In the genomic region with DNA sequence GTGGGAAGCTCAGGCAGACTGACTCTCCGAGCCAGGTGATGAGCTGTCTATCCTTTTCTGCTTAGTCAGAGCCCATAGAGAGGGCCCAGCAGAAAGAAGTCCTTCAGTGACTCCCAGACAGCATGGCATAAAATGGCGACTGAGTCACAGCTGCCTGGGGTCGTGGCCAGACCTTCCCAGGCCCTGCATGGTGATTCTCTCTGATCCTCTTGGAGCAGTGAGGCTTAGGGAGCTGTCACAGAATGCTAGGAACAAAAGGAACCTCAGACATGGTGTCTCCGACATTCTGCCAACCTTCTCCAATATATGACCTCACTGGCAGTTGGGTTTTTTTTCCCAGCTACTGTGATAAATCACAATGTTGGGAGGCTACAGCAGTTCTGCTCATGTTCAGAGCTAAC, we compare ENCODE assay signal across 13 mouse cellular contexts. TPM values are rescaled to one million over a fixed set of nuclear protein-coding genes. Genes with fewer than 3 reads are reported as not detected.
A peak's percentile ranks its signal among the peaks of the same experiment; 100 is the strongest.
DNase-seq lines count a peak whose midpoint lies in the region; ATAC-seq and TF ChIP-seq lines count a peak whose summit lies in the region.
"Had no signal": no experiment of that assay in that cellular context is flagged by ENCODE, and none has a peak within 500 bp of the region (broad histone marks: within the 10 kb centered on the region; RNA-seq: fewer than 3 reads in every experiment).

No protein-coding gene starts in this region.

- WGBS in heart, adult 2 months: 74% methylated on average over 4 of the region's 4 CpGs
- 60% methylated on average over 4 of the region's 4 CpGs for whole genome bisulfite sequencing in kidney, postnatal 0 days

- no peaks in the 10 kb centered on the region for H3K27me3 ChIP-seq in heart, adult 2 months (ENCODE audit: control insufficient read depth, insufficient read depth, low read length)
- H3K27me3 ChIP-seq in kidney, postnatal 0 days (ENCODE audit: insufficient read depth, low read length): no peaks in the 10 kb centered on the region
- H3K27me3 ChIP-seq in myocyte (ENCODE audit: control insufficient read depth, insufficient read depth, insufficient read length): no peaks in the 10 kb centered on the region
- H3K27me3 ChIP-seq: CH12.LX; limb, embryonic 12.5 days; lung, embryonic 15.5 days had no signal

- peaks cover 12% of the 10 kb centered on the region for H3K4me1 ChIP-seq in heart, adult 2 months (ENCODE audit: control insufficient read depth, insufficient read depth, low read length)
- H3K4me1 ChIP-seq in kidney, postnatal 0 days (replicated peaks; ENCODE audit: insufficient read depth, low read length): peaks cover 7% of the 10 kb centered on the region; the same call in 1 of the 2 replicates
- peaks cover 13% of the 10 kb centered on the region for H3K4me1 ChIP-seq in brown adipose tissue, adult 24 weeks (ENCODE audit: control insufficient read depth, insufficient read depth, insufficient read length, low read length)

- intact Hi-C loops in heart, adult 2 months (cut with DNase I): loop anchor here (5.0 kb wide), 1 partner anchor 260 kb away; the partner anchor contains the start of gene Lekr1
- intact Hi-C loops in left cerebral cortex, postnatal 36 days (cut with DNase I): loop anchor here (5.0 kb wide), 2 partner anchors 55 to 400 kb away; partner anchors contain the start of gene Tiparp

- TF ChIP-seq CTCF in heart, adult 2 months (IDR thresholded peaks at IDR 0.05): no peak
- TF ChIP-seq CTCF in kidney, postnatal 0 days (IDR thresholded peaks at IDR 0.05; ENCODE audit: low read depth): no peak

- no peaks in the 10 kb centered on the region for H3K79me2 ChIP-seq in heart, adult 2 months (replicated peaks; ENCODE audit: control insufficient read depth, insufficient read depth, low read length)
- no peaks in the 10 kb centered on the region for H3K79me2 ChIP-seq in myocyte (ENCODE audit: control insufficient read depth, insufficient read depth)

- no peak for TF ChIP-seq EP300 in heart, adult 2 months (IDR thresholded peaks at IDR 0.05; ENCODE audit: insufficient read depth, low read depth, low read length)

- H3K4me3 ChIP-seq in heart, adult 2 months: no peak overlapping the region
- no peak overlapping the region for H3K4me3 ChIP-seq in kidney, postnatal 0 days (replicated peaks; ENCODE audit: low read depth, low read length)
- peak overlapping the region; percentile 38 for H3K4me3 ChIP-seq in brown adipose tissue, adult 24 weeks (ENCODE audit: insufficient read depth, low read depth, low read length)
- peak overlapping the region; percentile 18 for H3K4me3 ChIP-seq in myocyte
- H3K4me3 ChIP-seq: limb, embryonic 12.5 days; lung, embryonic 15.5 days had no signal

- no peak for ATAC-seq in kidney, postnatal 0 days (replicated peaks; ENCODE audit: low FRiP score, low read depth)
- ATAC-seq: intestine, postnatal 0 days; midbrain, embryonic 16.5 days had no signal

- no peaks in the 10 kb centered on the region for H3K9me3 ChIP-seq in kidney, postnatal 0 days (replicated peaks; ENCODE audit: low read length)
- H3K9me3 ChIP-seq: limb, embryonic 12.5 days; lung, embryonic 15.5 days had no signal

- H3K9ac ChIP-seq in heart, adult 2 months (ENCODE audit: low read depth, low read length): no peak overlapping the region
- no peak overlapping the region; the same call in 1 of the 2 replicates for H3K9ac ChIP-seq in kidney, postnatal 0 days (ENCODE audit: low read depth, low read length)
- H3K9ac ChIP-seq: limb, embryonic 12.5 days; lung, embryonic 15.5 days had no signal

- peak overlapping the region; percentile 47 for H3K27ac ChIP-seq in heart, adult 2 months
- H3K27ac ChIP-seq in kidney, postnatal 0 days: peak overlapping the region; percentile 47; the same call in 1 of the 2 replicates
- H3K27ac ChIP-seq in brown adipose tissue, adult 24 weeks (replicated peaks; ENCODE audit: low read depth, low read length): peak overlapping the region; percentile 67
- H3K27ac ChIP-seq: limb, embryonic 12.5 days; lung, embryonic 15.5 days had no signal

- H3K36me3 ChIP-seq in heart, adult 2 months (ENCODE audit: control insufficient read depth, insufficient read depth, low read length): no peaks in the 10 kb centered on the region
- H3K36me3 ChIP-seq in kidney, postnatal 0 days (ENCODE audit: insufficient read depth, low read length): no peaks in the 10 kb centered on the region
- no peaks in the 10 kb centered on the region for H3K36me3 ChIP-seq in myocyte (ENCODE audit: control insufficient read depth, insufficient read depth)
- H3K36me3 ChIP-seq: limb, embryonic 12.5 days; lung, embryonic 15.5 days had no signal

- no peak for TF ChIP-seq POLR2A in heart, adult 2 months (IDR thresholded peaks at IDR 0.05; ENCODE audit: insufficient read depth, low read depth, low read length)
- TF ChIP-seq POLR2A in myocyte (IDR thresholded peaks at IDR 0.05; ENCODE audit: insufficient read length, low read depth): no peak

- no peak for DNase-seq in heart, adult 2 months
- no peak for DNase-seq in heart, adult 9 months (ENCODE audit: low spot score in 2 of 2)
- DNase-seq in kidney, postnatal 0 days (ENCODE audit: low spot score): no peak
- no peak for DNase-seq in kidney, postnatal 10 days
- no peak for DNase-seq in left cerebral cortex, postnatal 36 days (ENCODE audit: low spot score in 2 of 2)
- DNase-seq: thymus, postnatal 14 days had no signal

- H3K4me2 ChIP-seq in kidney, postnatal 0 days (ENCODE audit: low read length): 0 out of 2 replicates have a peak overlapping the region, but pooled peaks have one; percentile 1
- H3K4me2 ChIP-seq in myocyte (ENCODE audit: low read depth): peak overlapping the region; percentile 73
- H3K4me2 ChIP-seq: limb, embryonic 12.5 days; lung, embryonic 15.5 days had no signal

- H3ac ChIP-seq in myocyte (ENCODE audit: control insufficient read depth, insufficient read length): no peak overlapping the region

TF ChIP-seq in myocyte, 11 proteins besides CTCF, POLR2A, EP300 and RAD21:
- TF ChIP-seq REST (IDR thresholded peaks at IDR 0.05; ENCODE audit: insufficient read depth, insufficient read length): no peak
- no peak for TF ChIP-seq USF1 (IDR thresholded peaks at IDR 0.05; ENCODE audit: low read depth)
- TF ChIP-seq TCF3 (IDR thresholded peaks at IDR 0.05; ENCODE audit: insufficient read length, low read depth): no peak
- no peak for TF ChIP-seq SRF (IDR thresholded peaks at IDR 0.05; ENCODE audit: control insufficient read depth, insufficient read length, low read depth)
- no peak for TF ChIP-seq MAX (IDR thresholded peaks at IDR 0.05; ENCODE audit: low read depth)
- no peak for TF ChIP-seq TCF12 (IDR thresholded peaks at IDR 0.05; ENCODE audit: insufficient read depth, poor library complexity, severe bottlenecking)
- no peak for TF ChIP-seq POLR2AphosphoS2 (IDR thresholded peaks at IDR 0.05; ENCODE audit: insufficient read length, low read depth)
- no peak for TF ChIP-seq CEBPB (IDR thresholded peaks at IDR 0.05; ENCODE audit: insufficient read depth, poor library complexity, severe bottlenecking)
- TF ChIP-seq MYOD1 (IDR thresholded peaks at IDR 0.05; ENCODE audit: control insufficient read depth in 1 of 3, insufficient read length in 2 of 3, low read depth in 2 of 3): no peak
- TF ChIP-seq MYOG (IDR thresholded peaks at IDR 0.05; ENCODE audit: control insufficient read depth in 1 of 3, insufficient read depth in 1 of 3, insufficient read length in 2 of 3, low read depth in 2 of 3): no peak
- no peak for TF ChIP-seq E2F4 (IDR thresholded peaks at IDR 0.05; ENCODE audit: insufficient read depth)

RNA-seq across cellular contexts. Expression of gene Ccnl1, which starts 30.9 kb away (rescaled TPM):
- total RNA-seq in heart, adult 2 months (2021): 10 to 100 TPM; 16.7 to 18.1 TPM
- 17.8 and 24.6 TPM in 2 replicates for polyA plus RNA-seq in heart, adult 2 months (2012; rRNA removed)
- polyA plus RNA-seq in kidney, postnatal 0 days (2015; fragmentation: Nextera tagmentation; extraction: Ambion mirVana): 82.6 and 88.2 TPM in 2 replicates
- polyA plus RNA-seq in brown adipose tissue, adult 24 weeks (2012; ENCODE audit: insufficient read depth, insufficient read length, missing spikeins): 39.4 and 73.7 TPM in 2 replicates
- 12.8 TPM for polyA plus RNA-seq in myocyte (2012; fragmentation: generic; extraction: Trizol)
- 10 to 100 TPM; 40.0 to 57.9 TPM for total RNA-seq in left cerebral cortex, postnatal 36 days (2021)

Comparison
In these comparisons a context has a peak if more than half of its experiments do, and no peak if none do; other contexts are left out.
1. H3K4me3 ChIP-seq: peak in brown adipose tissue, adult 24 weeks (single experiment) and myocyte (single experiment); none in heart, adult 2 months (single experiment) and kidney, postnatal 0 days (single experiment).
2. Peak in every context shown above with its lines, with median percentiles within 50 percentile points of each other: H3K27ac ChIP-seq.